Mouse (Mus musculus) frontal cortex, postnatal 36 days (tissue): ENCODE measurements around the gene Acr.

Experiments
- DNase-seq, 2 experiments: peaks; one replicate each; pipeline ENCODE4 v3.0.0; 2022; ENCODE audit warnings: low spot score in 2 of 2

The Acr gene

GRCm38 (mm10) chr15:89622312-89622958 is 54.3 kb downstream of the Acr start:
- DNase-seq, result peak; percentile 55 to 63

- DNase-seq, result no peak
Observed at GRCm38 (mm10) chr15:89622959-89623625, 55.0 kb downstream of the Acr start.

- peak; percentile 73 to 85 for DNase-seq
Observed at GRCm38 (mm10) chr15:89623626-89623959, 55.5 kb downstream of the Acr start.
